Mouse (Mus musculus) Muller cell, postnatal 12 days (primary cell): ENCODE results near the gene Mthfr.
A peak's percentile ranks its signal among the peaks of the same experiment; 100 is the strongest.

Experiments used
- DNase-seq: peaks from one replicate; pipeline ENCODE4 v3.0.0-alpha.2; 2015; ENCODE audit errors: inconsistent ontology term

Mthfr gene

DNA sequence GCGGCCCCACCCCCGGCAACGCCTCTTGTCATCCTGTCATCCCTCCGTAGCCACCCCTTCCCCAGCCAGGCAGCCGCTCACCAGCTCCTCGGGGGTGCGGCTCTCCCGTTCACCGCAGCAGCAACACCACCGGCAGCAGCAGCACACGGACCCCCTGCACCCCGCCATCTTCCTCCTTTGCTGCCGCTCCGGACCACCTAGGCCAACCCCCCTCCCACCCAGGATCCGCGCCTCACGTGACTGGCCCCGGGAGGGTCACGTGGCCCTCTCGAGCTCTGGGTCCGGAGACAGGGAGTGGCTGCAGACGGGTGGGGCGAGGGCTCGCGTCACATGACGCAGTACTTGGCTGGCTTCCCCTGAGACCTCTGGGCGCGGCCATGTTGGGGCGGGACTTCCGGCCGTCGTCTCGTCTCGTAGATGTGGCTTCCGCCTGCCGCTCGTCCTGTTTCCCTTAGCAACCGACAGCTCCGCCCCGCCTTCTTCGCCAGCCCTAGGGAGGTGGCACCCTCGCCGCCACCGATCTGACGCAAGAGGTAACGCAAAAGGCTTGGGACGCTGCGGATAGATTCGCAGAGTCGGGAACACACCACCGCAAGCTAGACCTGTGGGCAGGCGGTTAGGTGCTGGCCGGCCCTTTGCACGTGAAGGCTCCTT, at the start of gene Mthfr, which contains the start of gene Clcn6:
Mthfr (plus strand) TSS at position 478 of the 654 bp plus-strand sequence.
Clcn6 (minus strand) TSS at position 222 of the 654 bp plus-strand sequence.
- peak; percentile 100 for DNase-seq

DNA sequence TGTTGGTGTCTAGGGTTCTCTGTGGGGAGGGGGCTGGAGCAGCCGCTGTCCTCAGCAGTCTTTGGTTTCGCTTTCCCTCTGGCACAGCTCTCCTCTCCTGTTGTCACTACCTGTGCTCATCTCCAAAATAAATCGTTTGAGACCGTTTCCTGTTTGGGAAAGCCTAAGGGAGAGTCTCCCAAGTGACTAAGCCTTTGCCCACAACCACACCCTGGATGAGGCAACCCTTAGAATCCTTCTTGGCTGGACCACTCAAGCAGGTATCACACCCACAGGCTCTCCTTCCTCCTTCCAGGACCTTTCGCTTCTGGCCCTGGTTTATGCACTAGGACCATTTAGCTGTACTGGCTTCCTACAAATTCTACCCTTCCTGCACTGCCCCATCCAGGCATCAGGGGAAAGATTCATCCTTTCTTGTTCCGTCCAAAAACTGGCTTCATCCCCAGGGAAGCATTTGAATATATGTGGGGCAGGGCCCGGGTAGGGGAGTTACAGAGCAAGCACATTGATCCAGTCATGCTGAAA, 45.2 kb upstream of the Mthfr start:
- no peak for DNase-seq

DNA sequence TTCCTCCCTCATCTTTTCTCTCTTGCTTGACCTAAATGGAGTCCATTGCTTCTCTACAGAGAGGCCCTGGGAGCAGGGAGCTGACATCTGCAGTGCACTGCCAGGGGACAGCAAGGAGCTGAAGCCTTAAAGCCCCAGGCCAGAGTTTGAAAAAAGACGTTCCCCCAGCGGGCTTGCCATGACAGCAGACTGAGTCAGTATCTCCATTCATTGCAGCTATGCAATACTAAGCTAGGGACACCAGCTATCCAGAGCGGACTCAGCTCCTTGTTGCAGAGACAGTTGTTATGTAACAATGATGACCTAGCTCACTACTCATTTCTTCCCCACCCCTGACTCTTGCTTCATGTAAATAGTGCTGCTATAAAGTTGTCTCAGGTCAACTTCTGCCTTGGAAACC, 43.6 kb upstream of the Mthfr start:
- no peak for DNase-seq

DNA sequence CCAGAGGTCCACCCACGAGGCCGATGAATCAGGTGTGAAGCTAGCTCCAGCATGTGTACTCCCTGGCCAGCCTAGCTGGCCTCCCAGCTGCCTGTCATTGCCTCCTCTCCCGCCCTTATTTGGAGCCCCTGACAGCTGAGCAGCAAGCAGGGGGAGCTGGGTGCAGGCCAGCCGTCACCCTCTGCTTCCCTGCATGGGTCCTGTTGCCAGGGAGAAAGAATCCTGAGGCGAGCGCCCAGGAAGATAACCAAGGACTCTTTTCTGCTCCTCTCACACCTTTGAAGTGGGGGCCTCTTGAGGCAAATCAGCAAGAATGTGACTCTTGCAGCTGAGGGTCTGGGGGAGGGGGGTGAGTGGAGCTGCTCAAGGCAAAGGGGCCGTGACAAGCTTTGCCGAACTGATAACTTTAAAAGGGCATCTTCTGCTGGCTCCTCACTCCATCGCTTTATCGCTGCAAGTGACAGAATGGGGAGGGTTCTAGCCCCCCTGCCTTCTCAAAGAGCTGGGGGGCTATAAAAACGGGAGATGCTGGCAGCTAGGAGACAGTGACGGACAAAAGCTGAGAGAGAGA, 38.6 kb upstream of the Mthfr start, which contains the start of gene Nppa:
Nppa (plus strand) TSS at position 521 of the 571 bp plus-strand sequence.
- no peak for DNase-seq

DNA sequence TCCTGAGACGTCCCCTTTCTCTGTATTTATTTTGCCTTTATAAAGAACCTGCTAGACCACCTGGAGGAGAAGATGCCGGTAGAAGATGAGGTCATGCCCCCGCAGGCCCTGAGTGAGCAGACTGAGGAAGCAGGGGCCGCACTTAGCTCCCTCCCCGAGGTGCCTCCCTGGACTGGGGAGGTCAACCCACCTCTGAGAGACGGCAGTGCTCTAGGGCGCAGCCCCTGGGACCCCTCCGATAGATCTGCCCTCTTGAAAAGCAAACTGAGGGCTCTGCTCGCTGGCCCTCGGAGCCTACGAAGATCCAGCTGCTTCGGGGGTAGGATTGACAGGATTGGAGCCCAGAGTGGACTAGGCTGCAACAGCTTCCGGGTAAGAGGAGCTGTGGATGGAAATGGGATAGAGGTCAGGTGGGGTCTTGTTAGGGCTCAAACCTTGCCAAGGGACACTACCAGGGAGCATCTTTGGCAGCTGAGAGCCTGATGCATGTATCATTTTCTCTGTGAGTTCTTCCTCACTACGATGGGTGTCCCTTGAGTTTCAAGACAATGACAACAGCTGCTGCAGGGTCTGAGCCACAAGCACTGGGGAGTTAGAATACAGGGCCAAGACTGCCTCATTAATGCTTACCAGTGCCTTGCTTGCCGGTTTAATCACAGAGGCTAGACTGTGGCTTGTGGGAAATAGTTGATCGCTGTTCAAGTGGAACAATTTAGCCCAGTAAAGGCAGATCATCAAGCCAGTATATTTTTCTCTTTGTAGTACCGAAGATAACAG, 37.7 kb upstream of the Mthfr start:
- DNase-seq: no peak

DNA sequence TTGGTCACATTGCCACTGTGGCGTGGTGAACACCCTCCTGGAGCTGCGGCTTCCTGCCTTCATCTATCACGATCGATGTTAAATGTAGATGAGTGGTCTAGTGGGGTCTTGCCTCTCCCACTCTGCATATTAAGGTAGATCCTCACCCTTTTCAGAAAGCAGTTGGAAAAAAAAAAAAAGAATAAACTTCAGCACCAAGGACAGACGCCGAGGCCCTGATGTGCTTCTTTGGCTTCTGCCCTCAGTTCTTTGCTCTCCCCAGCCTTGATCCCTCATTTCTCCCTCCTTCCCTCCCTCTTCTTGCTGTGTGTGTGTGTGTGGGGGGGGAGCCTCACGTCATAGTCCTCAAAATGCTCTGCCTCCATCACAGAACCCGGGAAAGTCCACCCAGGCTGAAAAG, 37.0 kb upstream of the Mthfr start:
- no peak for DNase-seq

DNA sequence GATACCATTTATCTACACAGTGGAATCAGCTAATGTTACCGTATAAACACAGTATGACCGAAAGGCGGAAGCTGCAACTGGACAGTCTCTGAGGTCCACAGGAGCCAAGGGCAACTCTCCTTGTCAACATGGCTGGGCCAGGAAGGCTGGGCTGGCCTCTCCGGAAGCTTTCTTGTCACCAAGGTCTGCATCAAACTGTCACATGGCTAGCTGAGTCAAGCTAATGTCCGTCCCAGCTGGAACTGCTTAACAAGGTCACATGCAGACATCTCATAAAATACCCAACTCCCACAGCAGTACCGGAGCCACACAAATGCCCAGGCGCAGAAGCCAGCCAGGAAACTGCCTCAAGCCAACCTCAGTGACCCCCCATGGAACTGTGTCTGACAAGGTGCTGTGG, 34.5 kb upstream of the Mthfr start:
- no peak for DNase-seq

DNA sequence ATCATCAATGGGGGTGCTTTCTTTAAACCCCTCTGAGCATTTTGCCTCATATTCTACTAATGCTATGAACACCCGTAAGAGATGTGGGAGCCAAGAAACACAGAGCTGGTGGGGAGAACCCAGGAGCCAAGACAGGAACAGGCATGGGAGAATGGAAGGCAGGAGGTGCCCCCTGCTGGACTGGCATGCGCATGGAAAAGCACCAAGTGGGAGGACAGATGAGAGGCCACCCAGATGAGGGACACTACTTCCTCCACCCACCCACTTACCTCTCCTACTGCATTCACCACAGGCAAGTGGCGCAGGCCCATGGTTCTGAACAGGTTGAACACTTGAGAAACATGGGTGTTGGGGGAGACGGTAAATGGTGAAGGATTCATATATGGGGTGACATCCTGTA, 30.5 kb upstream of the Mthfr start:
- peak; percentile 42 for DNase-seq

DNA sequence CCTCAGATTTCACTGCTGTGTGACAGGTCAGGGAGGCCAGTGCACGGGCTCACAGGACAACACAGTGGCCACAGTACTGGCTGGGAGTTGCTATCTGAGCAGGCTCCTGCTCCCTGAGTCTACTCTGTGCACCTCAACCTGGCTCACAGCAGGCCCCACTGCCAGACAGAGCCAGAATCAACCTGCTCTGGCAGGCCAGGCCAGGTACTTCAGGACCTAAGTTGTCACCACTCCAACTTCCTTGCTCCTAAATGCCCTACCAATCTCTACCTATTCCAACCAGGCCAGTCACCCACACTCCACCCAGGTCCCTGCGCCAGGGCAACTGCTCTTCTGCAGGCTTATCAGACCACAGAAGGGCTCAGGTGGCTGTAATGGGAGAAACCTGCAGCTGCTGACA, 29.2 kb upstream of the Mthfr start:
- no peak for DNase-seq

DNA sequence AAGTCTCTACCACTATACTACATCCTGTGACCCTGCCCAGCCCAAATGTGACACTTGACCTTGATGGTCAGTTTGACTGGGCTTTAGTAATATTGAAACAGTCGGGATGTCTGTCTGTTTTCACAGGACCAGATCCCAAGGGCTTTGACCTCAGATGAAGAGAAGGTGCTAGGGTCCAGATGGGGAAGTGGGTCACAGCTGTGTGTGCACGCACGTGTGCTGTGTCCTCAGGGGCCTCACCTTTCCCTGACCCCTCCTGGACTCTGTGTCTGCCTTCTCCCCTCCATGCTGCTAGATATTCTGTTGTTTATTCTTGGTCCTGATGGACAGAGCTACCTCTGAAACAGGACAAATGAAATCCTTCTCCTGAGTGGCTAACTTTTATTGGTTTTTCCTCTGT, 27.5 kb upstream of the Mthfr start:
- DNase-seq: no peak

DNA sequence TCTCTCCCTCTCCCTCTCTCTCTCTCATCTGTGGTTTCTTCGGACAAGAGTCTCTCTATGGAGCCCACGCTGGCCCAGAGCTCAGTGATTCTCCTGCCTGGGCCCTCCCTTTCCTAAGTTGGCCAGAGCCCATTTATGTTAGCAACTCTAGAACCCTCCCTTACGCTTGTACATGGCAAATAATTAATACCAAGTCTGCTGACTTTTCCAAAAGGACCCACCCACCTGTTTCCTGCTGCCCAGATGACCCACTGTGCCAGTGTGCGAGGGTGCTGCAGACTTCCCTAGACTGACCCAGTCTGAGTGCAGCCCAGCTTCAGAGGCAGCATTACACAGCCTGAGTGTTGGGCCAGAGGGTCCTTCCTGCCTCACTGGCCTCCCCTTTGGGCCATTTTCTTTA, 26.7 kb upstream of the Mthfr start:
- no peak for DNase-seq

DNA sequence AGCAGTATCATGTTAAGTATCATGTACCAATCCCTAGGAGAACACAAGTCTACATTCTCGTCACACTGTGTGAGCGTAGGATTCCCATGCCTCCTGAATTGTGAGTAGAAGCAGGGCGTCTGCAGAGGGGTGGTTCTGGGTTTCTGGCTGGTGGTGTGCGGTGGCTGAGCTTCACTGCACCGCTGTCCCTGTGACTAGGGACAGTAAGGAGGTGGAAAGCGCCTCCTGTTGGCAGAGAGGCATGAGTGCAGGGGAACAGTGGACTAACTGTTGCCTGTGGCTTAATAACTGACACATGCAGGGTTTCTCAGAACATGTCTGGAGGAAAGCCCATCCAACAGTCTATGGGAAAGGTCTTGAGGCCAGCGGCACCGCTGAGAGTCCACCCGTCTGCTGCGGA, 23.5 kb upstream of the Mthfr start:
- no peak for DNase-seq

DNA sequence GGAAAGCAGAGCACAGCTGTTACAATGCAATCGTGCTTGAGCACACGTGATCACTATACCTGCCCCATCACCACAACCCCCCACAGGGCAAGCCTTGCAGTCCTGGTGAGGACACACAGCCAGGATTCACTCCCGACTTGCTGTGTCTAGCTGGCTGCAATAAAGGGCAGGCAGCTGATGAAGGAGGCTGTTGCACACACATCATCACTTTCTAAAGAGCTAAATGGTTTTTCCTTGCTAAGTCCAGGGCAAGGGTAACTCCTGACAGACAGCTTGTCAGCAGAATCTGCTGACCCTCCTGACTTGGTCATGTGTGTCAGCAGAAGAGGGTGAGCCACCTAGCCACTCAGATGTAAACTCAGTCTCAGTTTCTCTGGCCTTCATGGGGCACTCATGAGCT, 21.9 kb upstream of the Mthfr start:
- DNase-seq: no peak

DNA sequence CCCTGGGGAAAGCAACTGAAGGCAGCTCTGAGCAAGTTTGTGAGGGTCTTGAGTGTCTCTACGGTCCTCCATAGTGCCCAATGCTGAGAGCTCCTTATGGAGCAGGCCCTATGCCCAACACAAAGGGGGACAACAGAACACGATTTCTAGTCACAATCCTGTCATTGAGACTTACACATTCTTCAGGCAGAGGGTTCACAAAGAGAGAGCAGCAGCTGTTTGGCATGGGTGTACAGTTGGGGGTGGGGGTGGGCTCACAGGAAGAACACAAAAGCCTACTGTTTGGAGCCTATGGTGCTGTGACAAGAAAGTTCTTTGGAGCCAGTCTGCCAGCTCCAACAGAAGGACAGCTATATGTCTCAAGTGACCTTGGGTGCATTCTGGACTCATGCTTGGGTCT, 20.5 kb upstream of the Mthfr start:
- peak; percentile 71 for DNase-seq

DNA sequence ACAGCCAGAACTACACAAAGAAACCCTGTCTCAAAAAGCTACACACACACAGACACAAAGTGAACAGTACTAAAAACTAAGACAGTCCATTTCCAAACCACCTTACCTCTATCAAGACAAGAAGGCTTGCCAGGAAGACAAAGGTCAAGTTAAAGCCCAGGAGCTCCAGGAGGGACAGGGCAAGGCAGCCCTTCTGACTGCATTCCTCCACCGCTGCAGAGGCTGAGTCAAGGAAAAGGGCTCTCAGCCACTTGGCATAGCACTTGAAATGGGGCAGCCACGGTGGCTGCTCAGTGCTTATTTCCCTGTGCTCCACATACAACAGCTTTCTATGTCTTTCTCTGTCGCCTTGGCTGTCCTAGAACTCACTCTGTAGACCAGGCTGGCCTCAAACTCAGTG, 14.9 kb upstream of the Mthfr start:
- DNase-seq: no peak

DNA sequence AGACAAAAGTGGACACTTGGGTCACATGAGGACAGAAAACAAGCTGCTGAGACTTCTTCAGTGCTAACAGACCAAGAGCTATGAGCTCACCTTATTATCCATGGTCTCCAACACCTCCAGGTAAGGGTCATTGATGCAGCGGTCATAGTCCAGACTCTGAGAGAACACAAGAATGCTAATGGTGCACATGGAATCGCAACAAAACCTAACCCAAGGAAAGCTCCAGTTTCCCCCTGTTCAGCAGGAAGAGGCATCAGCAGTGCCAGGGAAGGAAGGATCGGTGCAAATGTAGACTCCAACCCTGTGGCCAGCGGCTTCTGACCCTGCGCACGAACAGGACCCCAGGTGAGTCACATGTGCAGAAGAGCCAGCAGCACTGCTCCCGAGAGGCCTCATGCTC, 9.6 kb upstream of the Mthfr start:
- no peak for DNase-seq

DNA sequence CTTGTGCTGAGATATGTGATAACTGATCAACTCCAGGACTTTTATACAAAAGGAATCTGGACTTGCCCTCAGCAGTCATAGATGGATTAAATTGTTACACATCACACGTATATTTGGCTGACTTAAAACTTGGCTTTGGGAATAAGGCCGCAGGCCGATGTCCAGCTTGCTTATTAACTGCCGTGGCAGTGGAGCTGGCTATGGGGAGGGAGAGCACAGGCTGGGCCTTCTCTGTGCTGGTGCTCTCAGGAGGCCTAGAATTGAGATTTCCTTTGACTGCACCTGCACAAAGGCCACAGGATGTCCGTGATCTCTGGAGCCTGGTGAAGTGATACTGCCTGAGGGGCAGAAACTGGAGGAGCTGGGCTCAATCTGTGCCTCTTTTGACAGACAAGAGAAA, 8.4 kb upstream of the Mthfr start:
- DNase-seq: no peak

DNA sequence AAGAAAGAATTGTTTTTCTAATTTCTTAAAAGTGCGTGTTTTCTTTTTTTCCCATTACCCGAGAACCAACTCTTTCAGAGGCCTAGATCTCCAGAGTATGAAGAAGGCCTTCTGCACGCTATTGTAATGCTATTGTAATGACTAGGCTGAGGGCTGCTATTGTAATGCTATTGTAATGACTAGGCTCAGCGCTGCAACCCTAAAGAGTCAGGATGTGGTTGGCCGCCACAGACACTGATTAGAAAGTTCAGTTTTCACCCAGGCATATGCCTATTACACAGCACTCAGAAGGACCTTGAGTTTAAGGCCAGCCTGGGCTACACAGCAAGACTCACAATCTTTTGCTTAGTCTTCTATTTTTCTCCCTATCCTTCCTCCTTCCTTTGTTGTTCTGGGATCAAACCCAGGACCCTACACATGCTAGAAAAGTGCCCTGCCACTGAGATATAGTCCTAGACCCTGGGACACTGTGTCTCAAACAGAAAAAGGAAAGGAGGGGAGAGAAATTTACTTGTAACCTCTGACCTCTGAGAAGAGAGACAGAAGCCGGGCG, 4.9 kb upstream of the Mthfr start:
- DNase-seq: no peak

DNA sequence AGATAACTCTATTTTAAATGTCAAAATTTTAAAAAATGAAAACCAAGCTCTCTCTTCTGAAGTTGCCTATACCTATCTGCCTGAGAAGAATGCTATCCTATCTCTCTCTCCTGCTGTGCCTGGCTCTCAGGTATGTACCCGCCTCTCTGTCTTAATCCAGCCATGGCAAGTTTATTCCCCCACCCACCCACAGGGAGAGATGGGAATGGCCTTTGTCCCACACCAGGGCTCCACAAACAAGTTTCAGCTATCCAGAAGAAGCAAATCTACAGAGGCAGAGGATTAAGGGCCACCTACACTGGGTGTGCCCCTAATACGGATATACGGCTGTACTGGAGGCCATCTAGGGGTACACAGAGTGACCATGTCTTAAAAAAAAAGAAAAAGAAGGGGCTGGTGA, 3.4 kb upstream of the Mthfr start:
- DNase-seq: no peak

DNA sequence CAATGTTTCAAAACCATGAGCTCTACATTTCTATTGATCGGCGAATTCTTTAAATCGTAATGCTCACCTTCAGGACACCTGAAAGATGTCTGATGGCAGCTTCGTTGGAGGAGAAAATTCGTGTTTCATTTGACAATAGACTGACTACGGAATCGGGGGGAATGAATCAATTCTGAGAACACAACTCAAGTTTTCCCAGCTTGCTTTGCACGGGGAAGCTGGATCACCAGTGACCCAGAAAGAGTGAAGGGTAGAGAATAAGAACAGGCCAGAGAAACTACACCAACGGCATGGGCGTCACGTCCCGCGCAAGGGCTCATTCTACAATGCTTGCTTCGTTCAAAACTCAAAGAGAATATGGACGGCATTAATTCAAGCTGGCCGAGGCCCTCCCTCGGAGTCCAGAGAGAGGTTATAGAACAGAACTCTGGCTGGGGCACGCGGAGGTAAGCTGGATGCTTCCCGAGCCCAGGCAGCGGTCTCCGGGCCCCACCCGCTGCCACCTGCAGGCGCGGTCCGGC, 738 bp upstream of the Mthfr start:
- no peak for DNase-seq

DNA sequence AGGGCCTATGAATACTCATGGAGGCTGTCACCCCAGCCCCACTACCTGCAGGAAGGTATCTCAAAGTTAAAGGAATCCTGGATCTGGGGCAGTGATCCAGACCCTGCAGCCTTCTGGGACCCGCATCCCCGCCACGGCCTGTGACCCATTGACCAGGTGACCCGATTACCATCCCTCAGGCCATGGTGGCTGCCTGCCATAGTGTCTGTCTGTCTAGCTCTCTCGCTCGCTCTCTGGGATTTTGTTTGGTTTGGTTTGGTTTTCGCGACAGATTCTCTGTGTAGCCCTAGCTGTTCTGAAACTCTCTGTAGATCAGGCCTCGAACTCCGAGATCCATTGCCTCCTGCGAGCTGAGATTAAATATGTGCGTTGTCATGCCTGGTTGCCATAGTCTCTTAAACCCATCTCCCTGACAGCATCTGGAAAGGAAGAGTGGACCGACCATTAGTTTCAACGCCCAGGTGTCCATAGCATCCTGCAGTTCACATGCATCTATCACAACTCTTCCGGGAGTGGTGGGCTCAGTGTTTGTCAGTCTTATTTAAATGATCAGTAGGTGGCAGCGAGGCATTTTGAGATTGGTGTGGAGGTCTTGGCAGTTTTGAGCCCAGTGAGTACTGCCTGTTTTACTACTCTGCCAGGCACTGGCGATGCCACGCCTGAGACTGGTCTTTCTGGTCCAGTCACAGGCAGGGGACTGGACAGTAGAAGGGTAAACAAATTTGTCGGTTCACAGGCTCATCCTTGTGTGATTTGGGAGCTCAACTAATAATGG, 564 bp downstream of the Mthfr start:
- DNase-seq: no peak
